In genomic region chr2:71934046-71934445, GRCm38 (mm10) we compare ENCODE assay signal across 17 mouse cellular contexts. TPM values are rescaled to one million over a fixed set of nuclear protein-coding genes. Genes with fewer than 3 reads are reported as not detected.
"Had no signal": no experiment of that assay in that cellular context is flagged by ENCODE, and none has a peak within 500 bp of the region (broad histone marks: within the 10 kb centered on the region; RNA-seq: fewer than 3 reads in every experiment).

No protein-coding gene starts in this region.

- ATAC-seq: lung, postnatal 0 days; midbrain, embryonic 13.5 days; midbrain, embryonic 15.5 days had no signal

- H3K27ac ChIP-seq: lung, embryonic 15.5 days; macrophage; midbrain, embryonic 13.5 days; midbrain, embryonic 15.5 days; neural tube, embryonic 12.5 days; stomach, embryonic 15.5 days; stomach, postnatal 0 days had no signal

- H3K4me2 ChIP-seq: lung, embryonic 15.5 days; midbrain, embryonic 11.5 days; midbrain, embryonic 13.5 days; midbrain, embryonic 15.5 days; neural tube, embryonic 12.5 days; stomach, embryonic 15.5 days had no signal

- DNase-seq: lung, adult 2 months; lung, postnatal 14 days; lung, postnatal 36 days; right cerebral cortex, postnatal 14 days; thymus, adult 2 months; thymus, postnatal 25 days; thymus, postnatal 4 days had no signal

- H3K36me3 ChIP-seq: lung, embryonic 15.5 days; midbrain, embryonic 13.5 days; midbrain, embryonic 15.5 days; neural tube, embryonic 12.5 days; stomach, embryonic 15.5 days had no signal

- H3K27me3 ChIP-seq: lung, embryonic 15.5 days; midbrain, embryonic 13.5 days; midbrain, embryonic 15.5 days; stomach, embryonic 15.5 days had no signal

- H3K4me1 ChIP-seq: lung, embryonic 15.5 days; megakaryocyte, embryonic 14.5 days; midbrain, embryonic 13.5 days; midbrain, embryonic 15.5 days; neural tube, embryonic 12.5 days; stomach, embryonic 15.5 days had no signal

- H3K4me3 ChIP-seq: lung, embryonic 15.5 days; megakaryocyte, embryonic 14.5 days; midbrain, embryonic 13.5 days; midbrain, embryonic 15.5 days; neural tube, embryonic 12.5 days; stomach, embryonic 15.5 days had no signal

- H3K9ac ChIP-seq: lung, embryonic 15.5 days; midbrain, embryonic 13.5 days; midbrain, embryonic 15.5 days; neural tube, embryonic 12.5 days; stomach, embryonic 15.5 days had no signal

- H3K9me3 ChIP-seq: lung, embryonic 15.5 days; megakaryocyte, embryonic 14.5 days; midbrain, embryonic 13.5 days; midbrain, embryonic 15.5 days; neural tube, embryonic 12.5 days; stomach, embryonic 15.5 days had no signal

RNA-seq across cellular contexts. Expression of gene Rapgef4, which starts 47.0 kb away (rescaled TPM):
- polyA plus RNA-seq: macrophage had no signal
